Mouse (Mus musculus) limb, embryonic 13.5 days (tissue): Measurements from ENCODE around the gene Rbl2. TPM values are rescaled to one million over a fixed set of nuclear protein-coding genes. Genes with fewer than 3 reads are reported as not detected.
A peak's percentile ranks its signal among the peaks of the same experiment; 100 is the strongest.

Experiments
- ATAC-seq: fragments of 200-750 bp; cut with Nextera tagmentation; 2 replicates; pipeline ENCODE4 v1.8.0; 2017; ENCODE audit warnings: low read depth, moderate number of reproducible peaks, moderate TSS enrichment; ENCODE audit not compliant: low FRiP score
- H3K27ac ChIP-seq: fragments of 300-500 bp; sonication (generic); 2 replicates; pipeline ENCODE4 v1.5.1; 2015; ENCODE audit warnings: inconsistent platforms, mild to moderate bottlenecking, moderate library complexity
- H3K27me3 ChIP-seq: fragments of 300-500 bp; sonication (generic); 2 replicates; pipeline ENCODE4 v1.6.1; 2015; ENCODE audit warnings: mild to moderate bottlenecking, inconsistent platforms
- H3K36me3 ChIP-seq: fragments of 300-500 bp; sonication (generic); 2 replicates; pipeline ENCODE4 v1.6.1; 2015; ENCODE audit warnings: inconsistent platforms, mild to moderate bottlenecking, moderate library complexity
- H3K4me1 ChIP-seq: fragments of 300-500 bp; sonication (generic); 2 replicates; pipeline ENCODE4 v1.6.1; 2015; ENCODE audit warnings: inconsistent platforms
- H3K4me2 ChIP-seq: fragments of 300-500 bp; sonication (generic); replicated peaks from 2 replicates; pipeline ENCODE4 v1.6.1; 2015; ENCODE audit warnings: inconsistent platforms, mild to moderate bottlenecking, moderate library complexity
- H3K4me3 ChIP-seq: fragments of 300-500 bp; sonication (generic); 2 replicates; pipeline ENCODE4 v1.5.1; 2015; ENCODE audit warnings: moderate library complexity, mild to moderate bottlenecking, inconsistent platforms
- H3K9ac ChIP-seq: fragments of 300-500 bp; sonication (generic); 2 replicates; pipeline ENCODE4 v1.6.1; 2015; ENCODE audit warnings: mild to moderate bottlenecking, inconsistent platforms
- H3K9me3 ChIP-seq: fragments of 300-500 bp; sonication (generic); 2 replicates; pipeline ENCODE4 v1.6.1; 2016; ENCODE audit warnings: inconsistent platforms
- WGBS: fragments of 180-500 bp; shearing (Covaris S2); methylation state at CpG from one replicate; pipeline ENCODE4 v1.1.7; 2015; 5-methylcytosine and 5-hydroxymethylcytosine counted together
- polyA plus RNA-seq: library from polyadenylated mRNA; unstranded; fragments of >200 nt; fragmentation: Nextera tagmentation; extraction: Ambion mirVana; gene quantifications from 2 replicates; pipeline ENCODE4 v1.2.1, GENCODE M21; 2015

Rbl2 gene
- 15.8 and 16.0 TPM in 2 replicates for polyA plus RNA-seq

DNA sequence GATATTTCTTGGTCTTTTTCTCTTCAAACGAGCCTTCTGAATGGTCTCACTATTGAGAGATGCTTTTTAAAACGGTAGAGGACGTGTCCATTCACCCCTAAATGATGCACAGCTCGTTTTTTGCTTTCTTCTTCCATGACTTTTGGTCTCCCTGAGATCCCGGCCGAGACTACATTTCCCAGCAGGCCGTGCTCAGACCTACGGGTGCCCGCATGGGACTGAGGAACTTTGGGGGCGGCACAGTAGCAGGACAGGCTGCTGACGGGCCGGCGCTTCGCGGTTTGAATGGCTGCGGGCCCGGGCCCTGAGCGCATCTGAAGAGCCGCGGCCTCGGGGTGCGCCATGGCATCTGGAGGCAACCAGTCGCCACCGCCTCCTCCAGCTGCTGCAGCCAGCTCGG lies at the start of gene Rbl2:
TSS of gene Rbl2 (plus strand) at position 224 of the 400 bp plus-strand sequence.
- H3K4me3 ChIP-seq: peak within 1 kb of the TSS; percentile 64

DNA sequence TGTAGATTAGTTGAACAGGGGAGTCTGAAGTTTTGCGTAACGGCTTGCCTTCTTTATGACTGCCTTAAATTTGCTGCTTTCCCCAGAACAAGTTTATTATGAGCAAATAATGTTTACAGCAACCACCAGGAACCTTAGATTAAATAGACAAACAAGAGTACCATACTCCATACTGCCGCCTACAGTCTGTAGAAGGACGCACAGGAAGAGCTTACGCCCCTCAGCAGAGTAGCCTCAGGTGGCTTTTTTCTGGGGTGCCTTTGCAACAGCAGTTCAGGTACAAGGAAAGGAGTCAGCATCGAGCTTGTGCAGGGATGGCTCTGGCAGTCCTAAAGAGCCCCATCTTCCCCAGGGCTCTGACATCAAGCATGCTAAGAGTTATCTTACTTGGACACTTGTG lies 35.4 kb upstream of the Rbl2 start:
- no peaks in the 10 kb centered on the region for H3K4me1 ChIP-seq
- no peak overlapping the region for H3K4me3 ChIP-seq
- H3K9ac ChIP-seq: no peak overlapping the region
- no peak overlapping the region for H3K27ac ChIP-seq
- H3K9me3 ChIP-seq: no peaks in the 10 kb centered on the region
- no peaks in the 10 kb centered on the region for H3K27me3 ChIP-seq
- peaks cover 89% of the 10 kb centered on the region for H3K36me3 ChIP-seq
- no peak overlapping the region for H3K4me2 ChIP-seq
- WGBS: 81% methylated on average over 6 of the region's 6 CpGs
- ATAC-seq: no peak

More for the DNA sequence above, at the start of gene Rbl2:
- Histone ChIP-seq H3K4me2 (peak within 1 kb of the TSS; percentile 64), H3K27me3 (no peaks in the 10 kb centered on the region), H3K4me1 (peaks cover 13% of the 10 kb centered on the region), H3K36me3 (peaks cover 2% of the 10 kb centered on the region; the same call in 1 of the 2 replicates), H3K9ac (peak within 1 kb of the TSS; percentile 82), H3K9me3 (no peaks in the 10 kb centered on the region), H3K27ac (peak within 1 kb of the TSS; percentile 67)
- ATAC-seq: peak; percentile 94
- WGBS: 0% methylated on average over 25 of the region's 25 CpGs

DNA sequence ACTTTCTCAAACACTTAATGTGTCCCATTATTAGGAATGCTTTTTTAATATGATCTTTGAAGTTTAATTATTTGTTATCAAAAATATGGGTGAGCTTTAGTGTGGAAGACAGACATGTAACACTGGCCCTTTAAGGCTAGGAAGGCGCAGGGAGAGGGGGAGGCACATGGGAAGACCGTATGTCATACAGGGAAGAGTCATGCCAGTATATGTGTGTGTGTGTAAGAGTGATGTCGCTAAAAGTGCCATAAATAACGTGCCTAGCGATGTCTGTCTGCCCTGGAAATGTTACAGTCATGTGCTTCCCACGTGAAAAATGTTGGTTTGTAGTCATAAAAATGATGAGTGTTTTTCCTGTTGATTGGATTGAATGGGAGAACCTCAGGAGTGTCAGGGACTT lies 33.0 kb upstream of the Rbl2 start:
- Histone ChIP-seq H3K27me3 (no peaks in the 10 kb centered on the region), H3K27ac (no peak overlapping the region), H3K4me2 (no peak overlapping the region), H3K9me3 (no peaks in the 10 kb centered on the region), H3K4me1 (no peaks in the 10 kb centered on the region), H3K36me3 (peaks cover 91% of the 10 kb centered on the region), H3K9ac (no peak overlapping the region), H3K4me3 (no peak overlapping the region)
- 77% methylated on average over 6 of the region's 6 CpGs for WGBS
- ATAC-seq: no peak

DNA sequence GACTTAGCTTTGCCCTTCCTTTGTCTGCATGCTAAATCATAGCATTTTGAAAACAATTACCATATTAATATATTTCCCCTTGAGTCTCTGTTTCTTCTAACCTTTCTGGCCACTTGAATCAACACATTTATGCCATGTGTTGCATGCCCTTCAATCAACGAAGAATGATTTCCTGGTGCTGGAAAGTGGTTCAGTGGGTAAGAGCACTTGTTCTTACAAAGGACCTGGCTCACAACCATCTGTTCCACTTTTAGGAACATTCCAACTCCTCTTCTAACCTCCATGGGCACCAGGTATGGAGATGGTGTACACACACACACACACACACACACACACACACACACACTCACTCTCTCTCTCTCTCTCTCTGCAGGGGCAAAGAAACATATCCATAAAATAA lies 31.2 kb upstream of the Rbl2 start:
- 92% methylated on average over 1 of the region's 1 CpGs for WGBS
- H3K4me1 ChIP-seq: no peaks in the 10 kb centered on the region

DNA sequence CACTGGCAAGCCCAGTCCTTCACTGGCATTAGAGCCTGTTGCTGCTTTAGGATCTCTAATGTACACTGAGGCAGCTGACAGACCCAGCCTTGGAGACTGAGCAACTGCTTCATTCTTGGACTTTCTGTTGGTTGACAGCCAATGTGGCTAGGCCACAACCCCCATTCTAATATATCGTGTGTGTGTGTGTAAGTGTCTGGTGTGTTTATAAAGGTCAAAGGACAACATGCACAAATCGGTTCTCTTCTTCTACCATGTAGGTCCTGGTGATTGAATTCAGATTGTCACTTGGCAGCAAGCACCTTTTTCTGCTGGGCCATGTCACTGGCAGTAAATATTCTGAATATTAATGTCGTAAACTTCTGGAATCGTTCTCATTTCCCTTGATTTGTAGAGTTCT lies 23.5 kb upstream of the Rbl2 start:
- peaks cover 7% of the 10 kb centered on the region for H3K4me1 ChIP-seq
- no peak overlapping the region for H3K4me2 ChIP-seq
- H3K9me3 ChIP-seq: no peaks in the 10 kb centered on the region
- no peak for ATAC-seq
- no peaks in the 10 kb centered on the region for H3K27me3 ChIP-seq
- no peak overlapping the region for H3K4me3 ChIP-seq
- no peak overlapping the region for H3K9ac ChIP-seq
- WGBS: 68% methylated on average over 4 of the region's 4 CpGs
- peaks cover 81% of the 10 kb centered on the region for H3K36me3 ChIP-seq
- no peak overlapping the region for H3K27ac ChIP-seq

More for the DNA sequence above, 31.2 kb upstream of the Rbl2 start:
- H3K36me3 ChIP-seq: peaks cover 94% of the 10 kb centered on the region
- no peak overlapping the region for H3K4me2 ChIP-seq
- no peak overlapping the region for H3K27ac ChIP-seq
- no peaks in the 10 kb centered on the region for H3K9me3 ChIP-seq
- no peak for ATAC-seq
- no peak overlapping the region for H3K9ac ChIP-seq
- no peaks in the 10 kb centered on the region for H3K27me3 ChIP-seq
- no peak overlapping the region for H3K4me3 ChIP-seq

DNA sequence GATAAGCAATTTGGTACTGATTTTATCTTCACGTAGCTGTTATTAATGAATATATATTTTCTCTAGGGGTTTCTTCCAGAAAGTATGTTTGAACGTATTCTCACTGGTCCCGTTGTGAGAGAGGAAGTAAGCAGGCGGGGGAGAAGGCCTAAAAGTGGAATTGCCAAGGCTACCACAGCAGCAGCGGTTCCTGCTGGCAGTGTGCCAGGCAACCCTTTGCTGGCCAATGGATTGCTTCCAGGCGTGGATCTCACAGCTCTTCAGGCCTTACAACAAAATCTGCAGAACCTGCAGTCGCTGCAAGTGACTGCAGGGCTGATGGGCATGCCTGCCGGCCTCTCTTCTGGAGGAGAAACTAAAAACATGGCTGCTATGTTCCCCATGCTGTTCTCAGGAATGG lies 18.8 kb upstream of the Rbl2 start:
- no peak for ATAC-seq
- Histone ChIP-seq H3K27me3 (no peaks in the 10 kb centered on the region), H3K9ac (peak overlapping the region; percentile 39; the same call in 1 of the 2 replicates), H3K4me2 (no peak overlapping the region), H3K4me3 (no peak overlapping the region), H3K36me3 (peaks cover 54% of the 10 kb centered on the region), H3K27ac (no peak overlapping the region), H3K4me1 (peaks cover 7% of the 10 kb centered on the region), H3K9me3 (no peaks in the 10 kb centered on the region)
- WGBS: 34% methylated on average over 8 of the region's 8 CpGs

DNA sequence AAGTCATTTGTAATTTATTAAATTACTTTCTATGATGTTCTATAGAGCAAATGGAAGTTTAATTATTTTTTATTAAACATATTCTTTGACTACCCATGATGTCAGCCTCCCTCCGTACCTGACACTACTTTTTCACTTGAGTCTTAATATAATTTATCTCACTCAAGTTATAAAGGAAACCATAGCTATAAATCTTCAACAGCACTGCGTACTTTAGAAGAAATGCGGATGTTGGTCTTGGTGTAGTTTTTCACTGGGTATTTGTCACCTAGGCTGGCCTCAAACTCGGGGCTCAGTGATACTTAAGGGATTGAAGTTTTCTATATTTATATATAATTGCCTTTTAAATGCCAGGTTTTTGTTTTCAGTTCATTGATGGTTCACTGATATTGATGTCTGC lies 15.4 kb upstream of the Rbl2 start:
- ATAC-seq: no peak
- Histone ChIP-seq H3K4me2 (no peak overlapping the region), H3K9me3 (no peaks in the 10 kb centered on the region), H3K27ac (no peak overlapping the region), H3K4me3 (no peak overlapping the region), H3K27me3 (no peaks in the 10 kb centered on the region), H3K36me3 (peaks cover 35% of the 10 kb centered on the region), H3K4me1 (peaks cover 7% of the 10 kb centered on the region), H3K9ac (no peak overlapping the region)
- 78% methylated on average over 4 of the region's 4 CpGs for WGBS

DNA sequence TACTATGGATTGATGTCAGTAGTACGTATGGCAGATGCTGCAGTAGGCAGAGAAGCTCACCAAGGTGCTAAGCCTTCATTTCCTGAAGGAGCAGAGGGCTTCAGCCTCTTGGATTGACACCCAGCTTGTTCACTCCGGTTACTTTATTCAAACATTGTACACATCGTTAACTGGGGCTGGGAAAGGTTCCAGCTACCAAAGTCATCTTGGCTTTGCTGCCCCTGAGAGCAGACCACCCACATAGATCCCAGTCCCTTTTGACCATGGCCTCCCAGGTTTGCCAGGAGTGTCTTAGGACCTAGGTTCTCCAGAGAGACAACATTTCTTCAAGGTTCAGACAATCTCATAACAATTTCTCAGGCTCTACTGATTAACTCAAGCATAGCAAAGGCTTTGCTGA lies 13.0 kb upstream of the Rbl2 start:
- ATAC-seq: no peak
- Histone ChIP-seq H3K4me2 (no peak overlapping the region), H3K27me3 (no peaks in the 10 kb centered on the region), H3K4me3 (no peak overlapping the region), H3K36me3 (peaks cover 15% of the 10 kb centered on the region), H3K9me3 (no peaks in the 10 kb centered on the region), H3K27ac (no peak overlapping the region; the same call in 1 of the 2 replicates), H3K9ac (no peak overlapping the region), H3K4me1 (peaks cover 5% of the 10 kb centered on the region; the same call in 1 of the 2 replicates)
- 23% methylated on average over 3 of the region's 3 CpGs for WGBS

DNA sequence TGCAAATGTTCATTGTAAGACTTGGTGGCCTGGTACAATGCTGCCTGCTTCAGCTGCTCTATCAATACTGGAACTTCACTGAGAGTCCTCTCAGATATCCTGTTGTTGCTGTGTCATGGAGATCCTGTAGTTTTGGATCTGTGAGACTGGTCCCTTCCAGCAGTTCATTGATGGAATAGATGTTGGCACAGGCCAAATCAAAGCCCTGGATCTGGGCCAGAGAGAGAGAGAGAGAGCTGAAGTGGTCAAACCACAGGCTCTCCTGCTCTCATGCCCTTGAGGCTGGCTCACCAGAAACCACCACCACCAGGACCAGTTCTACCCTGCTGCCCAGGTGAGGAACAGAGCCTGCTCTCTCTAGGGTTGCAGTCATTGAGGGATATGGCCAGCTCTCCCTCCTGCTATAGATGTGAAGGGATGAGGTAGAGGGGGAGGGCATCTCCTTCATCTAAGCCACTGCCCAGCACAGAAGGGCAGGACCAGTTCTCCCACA lies 10.7 kb upstream of the Rbl2 start:
- no peak for ATAC-seq
- Histone ChIP-seq H3K36me3 (peaks cover 8% of the 10 kb centered on the region), H3K9ac (no peak overlapping the region), H3K4me2 (no peak overlapping the region), H3K9me3 (no peaks in the 10 kb centered on the region), H3K27me3 (no peaks in the 10 kb centered on the region), H3K4me1 (peaks cover 5% of the 10 kb centered on the region; the same call in 1 of the 2 replicates), H3K4me3 (no peak overlapping the region), H3K27ac (no peak overlapping the region)

DNA sequence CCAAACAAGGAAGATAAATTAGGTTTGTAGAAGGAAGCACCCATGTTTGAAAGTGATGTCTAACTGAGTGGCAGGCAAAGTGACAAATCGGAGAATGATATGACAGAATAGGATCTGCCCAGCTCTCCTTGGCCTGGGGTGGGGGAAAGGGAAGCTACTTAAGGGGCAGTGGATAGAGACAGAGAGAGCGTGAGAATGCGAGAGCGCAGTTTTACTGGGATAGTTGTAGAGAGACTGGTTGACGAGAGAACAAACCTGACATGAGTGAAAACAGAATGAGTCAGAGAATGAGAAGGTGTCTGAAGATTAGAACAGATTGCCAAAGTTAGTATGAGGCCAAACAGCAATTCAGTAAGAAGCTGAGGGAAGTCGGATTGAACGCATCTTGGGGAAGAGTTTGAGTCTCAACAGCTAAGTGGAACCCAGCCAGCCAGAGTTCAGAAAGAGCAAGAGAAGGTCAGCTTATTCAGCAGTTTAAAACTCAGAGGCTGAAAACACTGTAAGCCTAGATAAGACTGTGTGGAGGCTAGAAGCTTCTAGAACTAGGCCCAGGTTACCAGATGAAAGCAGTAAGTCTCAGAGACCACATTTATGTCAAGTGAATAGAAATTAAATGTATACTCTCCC lies 9.9 kb upstream of the Rbl2 start:
- no peaks in the 10 kb centered on the region for H3K27me3 ChIP-seq
- WGBS: 88% methylated on average over 7 of the region's 7 CpGs
- no peak overlapping the region for H3K27ac ChIP-seq
- ATAC-seq: no peak
- no peaks in the 10 kb centered on the region for H3K9me3 ChIP-seq
- peaks cover 8% of the 10 kb centered on the region for H3K36me3 ChIP-seq
- H3K9ac ChIP-seq: no peak overlapping the region
- H3K4me3 ChIP-seq: no peak overlapping the region
- H3K4me2 ChIP-seq: no peak overlapping the region
- peaks cover 5% of the 10 kb centered on the region; the same call in 1 of the 2 replicates for H3K4me1 ChIP-seq

DNA sequence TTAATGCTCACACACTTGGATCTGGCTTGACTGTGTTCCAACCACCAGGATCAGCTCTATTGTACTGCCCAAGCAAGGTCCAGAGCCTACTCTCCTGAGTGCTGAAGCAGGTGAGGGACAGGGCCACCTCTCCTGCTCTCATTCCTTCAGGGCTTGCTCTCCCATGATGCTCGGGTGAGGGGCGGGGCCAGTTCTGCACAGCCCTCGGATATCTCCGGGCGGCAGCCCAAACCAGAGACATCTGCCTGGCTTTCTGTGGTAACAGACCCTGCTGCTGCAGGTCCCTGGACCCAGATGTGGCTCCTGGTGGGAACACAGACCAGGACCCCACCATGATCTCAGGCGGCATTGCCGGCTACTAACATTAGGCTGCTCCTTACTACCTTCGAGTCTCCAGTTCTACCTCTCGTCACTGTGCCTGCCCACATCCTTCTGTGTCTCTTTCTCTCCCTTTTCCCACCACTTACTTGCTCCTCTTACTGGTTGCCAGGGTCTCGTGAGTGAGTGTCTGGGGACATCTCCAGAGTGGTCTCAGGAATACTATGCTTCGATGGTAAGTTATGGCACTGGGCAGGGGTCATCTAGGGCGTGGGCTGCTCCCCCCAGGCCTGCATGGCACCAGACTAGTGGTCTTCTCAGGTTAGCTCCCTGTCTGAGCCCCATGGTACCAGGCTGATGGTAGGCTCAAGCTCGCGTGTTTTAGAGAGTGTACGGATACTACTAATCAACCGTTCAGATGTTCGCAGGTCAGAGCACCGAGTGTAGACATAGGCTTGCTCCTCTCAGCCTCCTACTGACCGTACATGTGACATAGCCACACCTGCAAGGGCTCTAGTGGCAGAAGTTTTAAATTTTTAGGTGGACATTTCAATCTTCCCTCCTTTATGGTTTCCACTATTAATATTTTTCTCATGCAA lies 9.0 kb upstream of the Rbl2 start:
- Histone ChIP-seq H3K36me3 (peaks cover 5% of the 10 kb centered on the region; the same call in 1 of the 2 replicates), H3K4me3 (no peak overlapping the region), H3K9me3 (no peaks in the 10 kb centered on the region), H3K27ac (no peak overlapping the region), H3K9ac (no peak overlapping the region), H3K27me3 (no peaks in the 10 kb centered on the region), H3K4me2 (no peak overlapping the region), H3K4me1 (peaks cover 5% of the 10 kb centered on the region; the same call in 1 of the 2 replicates)
- no peak for ATAC-seq
- 76% methylated on average over 19 of the region's 19 CpGs for WGBS

DNA sequence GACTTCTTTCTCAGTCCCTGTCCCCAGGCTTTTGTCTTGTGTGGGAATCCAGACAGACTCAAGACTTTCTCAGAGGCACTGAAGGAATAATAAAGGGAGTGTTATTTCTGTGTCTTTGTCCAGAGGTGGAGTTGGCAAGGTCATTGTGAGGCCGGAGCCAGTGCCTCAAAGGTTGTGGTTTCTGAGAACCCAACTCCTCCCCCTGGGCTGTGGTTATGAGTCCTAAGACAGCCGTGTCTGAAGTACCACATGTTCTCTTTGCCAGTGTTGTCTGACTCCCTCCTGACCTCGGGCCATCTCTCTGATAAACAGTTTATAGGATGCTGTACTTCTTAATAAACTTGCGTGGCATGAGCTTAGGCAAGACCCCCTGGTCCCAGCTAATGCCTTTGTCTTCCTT lies 4.7 kb upstream of the Rbl2 start:
- Histone ChIP-seq H3K27me3 (no peaks in the 10 kb centered on the region), H3K36me3 (no peaks in the 10 kb centered on the region), H3K9me3 (no peaks in the 10 kb centered on the region), H3K9ac (no peak overlapping the region), H3K27ac (no peak overlapping the region), H3K4me1 (peaks cover 5% of the 10 kb centered on the region; the same call in 1 of the 2 replicates), H3K4me2 (no peak overlapping the region), H3K4me3 (no peak overlapping the region)
- no peak for ATAC-seq
- WGBS: 62% methylated on average over 4 of the region's 4 CpGs
